Mouse (Mus musculus): ENCODE measurements around the gene Coq7.

- TF ChIP-seq POLR2A (IDR thresholded peaks at IDR 0.05; ENCODE audit: control insufficient read depth in 1 of 2, insufficient read depth in 1 of 2, low read depth in 1 of 2, low read length in 2 of 2, poor library complexity in 1 of 2) (no peak), ZC3H11A (IDR thresholded peaks at IDR 0.05; ENCODE audit: low read depth, low read length) (no peak), ETS1 (IDR thresholded peaks at IDR 0.05; ENCODE audit: low read depth, low read length) (no peak), TCF12 (IDR thresholded peaks at IDR 0.05; ENCODE audit: low read depth, low read length) (no peak), CTCF (IDR thresholded peaks at IDR 0.05 in 2 of 3, conservative IDR thresholded peaks at IDR 0.05 in 1 of 3; ENCODE audit: control insufficient read depth in 1 of 3, insufficient read depth in 1 of 3, low read depth in 2 of 3, low read length in 3 of 3, poor library complexity in 1 of 3, severe bottlenecking in 1 of 3) (no peak), RCOR1 (IDR thresholded peaks at IDR 0.05; ENCODE audit: low read depth, low read length) (no peak), TAL1 (IDR thresholded peaks at IDR 0.05; ENCODE audit: low read length) (no peak), ZKSCAN1 (IDR thresholded peaks at IDR 0.05; ENCODE audit: low read depth, low read length) (no peak)
These were observed 54.3 kb downstream of the Coq7 start for GRCm38 (mm10) chr7:118478835-118479312.
